Mouse (Mus musculus) liver, embryonic 14.5 days (tissue): ENCODE results near the gene Wnk2. TPM values are rescaled to one million over a fixed set of nuclear protein-coding genes. Genes with fewer than 3 reads are reported as not detected.
"Not testable (repeated sequence)": the region's sequence is repeated elsewhere in the genome, so short reads cannot be mapped to it uniquely, and the experiment has no call there.

ENCODE experiments used
- ATAC-seq: fragments of 200-750 bp; cut with Nextera tagmentation; 2 replicates; pipeline ENCODE4 v1.8.0; 2017; ENCODE audit warnings: moderate number of reproducible peaks, mild to moderate bottlenecking, moderate library complexity; ENCODE audit not compliant: insufficient read depth
- DNase-seq, 3 experiments: peaks; one replicate each; pipeline ENCODE4 v3.0.0-alpha.2; 2012 to 2013; ENCODE audit warnings: low read depth in 3 of 3, low spot score in 3 of 3
- H3K27ac ChIP-seq: fragments of 300-500 bp; sonication (generic); 2 replicates; pipeline ENCODE4 v1.5.1; 2014; ENCODE audit warnings: moderate library complexity, mild to moderate bottlenecking, control low read depth, inconsistent platforms
- H3K27me3 ChIP-seq: fragments of 300-500 bp; sonication (generic); 2 replicates; pipeline ENCODE4 v1.6.1; 2014; ENCODE audit warnings: mild to moderate bottlenecking, low read length, moderate library complexity; ENCODE audit not compliant: control insufficient read depth, insufficient read depth
- H3K36me3 ChIP-seq: fragments of 300-500 bp; sonication (generic); replicated peaks from 2 replicates; pipeline ENCODE4 v1.6.1; 2014; ENCODE audit warnings: low read depth; ENCODE audit not compliant: control insufficient read depth, insufficient read depth
- H3K4me1 ChIP-seq, 2 experiments: fragments of 200-500 bp in 1 of 2; fragments of 300-500 bp in 1 of 2; sonication (generic) in 1 of 2; replicated peaks; 2 replicates each; pipeline ENCODE4 v1.6.1; 2012 to 2014; ENCODE audit warnings: antibody characterized with exemption in 1 of 2, inconsistent platforms in 1 of 2, low read length in 1 of 2; ENCODE audit not compliant: control insufficient read depth in 2 of 2, insufficient read depth in 2 of 2
- H3K4me2 ChIP-seq: fragments of 300-500 bp; sonication (generic); 2 replicates; pipeline ENCODE4 v1.6.1; 2014; ENCODE audit warnings: low read depth, mild to moderate bottlenecking, control low read depth, moderate library complexity
- H3K4me3 ChIP-seq, 2 experiments: fragments of 200-500 bp in 1 of 2; fragments of 300-500 bp in 1 of 2; sonication (generic) in 1 of 2; 2 replicates each; pipeline ENCODE4 v1.5.1; 2012 to 2014; ENCODE audit warnings: low read depth in 2 of 2, low read length in 2 of 2, mild to moderate bottlenecking in 2 of 2, control low read depth in 1 of 2, inconsistent platforms in 1 of 2, moderate library complexity in 1 of 2; ENCODE audit not compliant: insufficient read depth in 1 of 2
- H3K9ac ChIP-seq: fragments of 300-500 bp; sonication (generic); replicated peaks from 2 replicates; pipeline ENCODE4 v1.6.1; 2014; ENCODE audit warnings: mild to moderate bottlenecking, control low read depth, moderate library complexity
- H3K9me3 ChIP-seq: fragments of 300-500 bp; sonication (generic); 2 replicates; pipeline ENCODE4 v1.6.1; 2016; ENCODE audit warnings: low read length, mixed read lengths; ENCODE audit not compliant: control insufficient read depth
- CTCF ChIP-seq: IDR thresholded peaks from 2 replicates; pipeline ENCODE4 v1.5.1; 2016; ENCODE audit warnings: antibody characterized with exemption, low read depth, control low read depth
- EP300 ChIP-seq: IDR thresholded peaks from 2 replicates; pipeline ENCODE4 v1.6.1; 2016; ENCODE audit warnings: antibody characterized with exemption, low read depth
- WGBS: fragments of 180-500 bp; shearing (Covaris S2); extraction: QIAGEN DNeasy Blood & Tissue Kit; methylation state at CpG from one replicate; pipeline ENCODE4 v1.1.7; 2014; ENCODE audit not compliant: insufficient replicate concordance; 5-methylcytosine and 5-hydroxymethylcytosine counted together
- polyA plus RNA-seq, 2 experiments: library from polyadenylated mRNA; depleted of rRNA in 1 of 2; stranded (reverse) in 1 of 2; unstranded in 1 of 2; fragments of >200 nt; fragmentation: Nextera tagmentation in 1 of 2; extraction: Ambion mirVana in 1 of 2; gene quantifications; 2 replicates each; pipeline versions ENCODE4 v1.2.1 to v1.2.3; 2012 to 2014

Wnk2 gene
- polyA plus RNA-seq, 2 experiments: 0.05 to 0.13 TPM

GRCm38 (mm10) chr13:49069393-49069792 is 78.4 kb downstream of the Wnk2 start:
- no peaks in the 10 kb centered on the region for H3K4me1 ChIP-seq
- no peak overlapping the region for H3K27ac ChIP-seq
- H3K9me3 ChIP-seq: no peaks in the 10 kb centered on the region
- ATAC-seq (no peak), DNase-seq (no peak)
- no peak overlapping the region for H3K4me3 ChIP-seq
- TF ChIP-seq EP300 (no peak), CTCF (no peak)
- H3K9ac ChIP-seq: no peak overlapping the region
- WGBS: 74% methylated on average over 4 of the region's 4 CpGs
- H3K36me3 ChIP-seq: no peaks in the 10 kb centered on the region
- H3K4me2 ChIP-seq: no peak overlapping the region
- no peaks in the 10 kb centered on the region for H3K27me3 ChIP-seq

GRCm38 (mm10) chr13:49064257-49064656 is 83.6 kb downstream of the Wnk2 start:
- H3K4me3 ChIP-seq: no peak overlapping the region
- WGBS: 57% methylated on average over 5 of the region's 5 CpGs
- TF ChIP-seq CTCF: no peak
- TF ChIP-seq EP300: no peak
- H3K36me3 ChIP-seq: no peaks in the 10 kb centered on the region
- ATAC-seq: no peak
- H3K27ac ChIP-seq: no peak overlapping the region
- no peaks in the 10 kb centered on the region for H3K4me1 ChIP-seq
- H3K9ac ChIP-seq: no peak overlapping the region
- no peak for DNase-seq
- no peaks in the 10 kb centered on the region for H3K9me3 ChIP-seq
- H3K27me3 ChIP-seq: no peaks in the 10 kb centered on the region
- no peak overlapping the region for H3K4me2 ChIP-seq

- 78% methylated on average over 7 of the region's 7 CpGs for WGBS
- TF ChIP-seq EP300 (no peak), CTCF (no peak)
- H3K9ac ChIP-seq: no peak overlapping the region
These were observed 87.4 kb downstream of the Wnk2 start for GRCm38 (mm10) chr13:49060456-49060855.

GRCm38 (mm10) chr13:49058528-49058927 is 89.3 kb downstream of the Wnk2 start:
- no peak for DNase-seq
- Histone ChIP-seq H3K9me3 (no peaks in the 10 kb centered on the region), H3K27me3 (no peaks in the 10 kb centered on the region), H3K4me1 (no peaks in the 10 kb centered on the region), H3K4me2 (no peak overlapping the region), H3K36me3 (no peaks in the 10 kb centered on the region), H3K9ac (no peak overlapping the region), H3K4me3 (no peak overlapping the region), H3K27ac (no peak overlapping the region)
- ATAC-seq: no peak
- TF ChIP-seq EP300 (no peak), CTCF (peak; percentile 72)
- 71% methylated on average over 4 of the region's 4 CpGs for WGBS

More at GRCm38 (mm10) chr13:49060456-49060855, 87.4 kb downstream of the Wnk2 start:
- DNase-seq (no peak), ATAC-seq (no peak)
- Histone ChIP-seq H3K4me2 (no peak overlapping the region), H3K4me1 (no peaks in the 10 kb centered on the region), H3K27me3 (no peaks in the 10 kb centered on the region), H3K36me3 (no peaks in the 10 kb centered on the region), H3K27ac (no peak overlapping the region), H3K4me3 (no peak overlapping the region), H3K9me3 (no peaks in the 10 kb centered on the region)

GRCm38 (mm10) chr13:49056304-49056703 is 91.5 kb downstream of the Wnk2 start:
- H3K36me3 ChIP-seq: no peaks in the 10 kb centered on the region
- no peak overlapping the region for H3K9ac ChIP-seq
- TF ChIP-seq EP300: no peak
- no peak for TF ChIP-seq CTCF
- DNase-seq (no peak), ATAC-seq (no peak)
- H3K27me3 ChIP-seq: no peaks in the 10 kb centered on the region
- no peak overlapping the region for H3K4me2 ChIP-seq
- no peaks in the 10 kb centered on the region for H3K9me3 ChIP-seq
- no peak overlapping the region for H3K4me3 ChIP-seq
- H3K27ac ChIP-seq: no peak overlapping the region
- H3K4me1 ChIP-seq: no peaks in the 10 kb centered on the region
- 66% methylated on average over 4 of the region's 4 CpGs for WGBS

- H3K9ac ChIP-seq, H3K27ac ChIP-seq, ATAC-seq, H3K27me3 ChIP-seq, H3K4me2 ChIP-seq, H3K4me1 ChIP-seq, H3K36me3 ChIP-seq, H3K9me3 ChIP-seq, DNase-seq, H3K4me3 ChIP-seq: not testable (repeated sequence)
These were observed 93.1 kb downstream of the Wnk2 start for GRCm38 (mm10) chr13:49054753-49055152.
